Mouse (Mus musculus) lung, adult 2 months (tissue): ENCODE measurements around the gene Colca2.

ENCODE experiments used
- CTCF ChIP-seq: fragments of 200-500 bp; IDR thresholded peaks from 2 replicates; pipeline ENCODE4 v1.5.1; 2011; ENCODE audit warnings: mild to moderate bottlenecking, low read length, control low read depth; ENCODE audit not compliant: insufficient read depth
- POLR2A ChIP-seq: fragments of 200-500 bp; IDR thresholded peaks from 2 replicates; pipeline ENCODE4 v1.6.1; 2011; ENCODE audit warnings: low read depth, mild to moderate bottlenecking, control low read depth, low read length, borderline replicate concordance; ENCODE audit errors: extremely low read depth

- TF ChIP-seq CTCF (no peak), POLR2A (no peak)
Observed at GRCm38 (mm10) chr9:51225636-51226166, 52.7 kb downstream of the Colca2 start.
